Mouse (Mus musculus) intestine, embryonic 16.5 days (tissue): ENCODE results near the gene Tex22. TPM values are rescaled to one million over a fixed set of nuclear protein-coding genes. Genes with fewer than 3 reads are reported as not detected.

Source experiments
- ATAC-seq: fragments of 200-750 bp; cut with Nextera tagmentation; 2 replicates; pipeline ENCODE4 v1.8.0; 2017; ENCODE audit warnings: moderate TSS enrichment, moderate library complexity
- H3K27ac ChIP-seq: fragments of 300-500 bp; sonication (generic); 2 replicates; pipeline ENCODE4 v1.5.1; 2014; ENCODE audit warnings: mild to moderate bottlenecking, low read length
- H3K27me3 ChIP-seq: fragments of 300-500 bp; sonication (generic); replicated peaks from 2 replicates; pipeline ENCODE4 v1.6.1; 2014; ENCODE audit warnings: low read length, control low read depth, mixed read lengths; ENCODE audit not compliant: control insufficient read depth, insufficient read depth
- H3K36me3 ChIP-seq: fragments of 300-500 bp; sonication (generic); 2 replicates; pipeline ENCODE4 v1.6.1; 2014; ENCODE audit warnings: low read length, control low read depth; ENCODE audit not compliant: control insufficient read depth, insufficient read depth
- H3K4me1 ChIP-seq: fragments of 300-500 bp; sonication (generic); 2 replicates; pipeline ENCODE4 v1.6.1; 2014; ENCODE audit warnings: low read length, control low read depth, mixed read lengths; ENCODE audit not compliant: control insufficient read depth, insufficient read depth
- H3K4me2 ChIP-seq: fragments of 300-500 bp; sonication (generic); 2 replicates; pipeline ENCODE4 v1.6.1; 2014; ENCODE audit warnings: low read depth, low read length, control low read depth
- H3K4me3 ChIP-seq: fragments of 300-500 bp; sonication (generic); 2 replicates; pipeline ENCODE4 v1.5.1; 2014; ENCODE audit warnings: mild to moderate bottlenecking, low read length
- H3K9ac ChIP-seq: fragments of 300-500 bp; sonication (generic); 2 replicates; pipeline ENCODE4 v1.6.1; 2014; ENCODE audit warnings: low read depth, low read length
- H3K9me3 ChIP-seq: fragments of 300-500 bp; sonication (generic); 2 replicates; pipeline ENCODE4 v1.6.1; 2016; ENCODE audit warnings: low read length, control low read depth; ENCODE audit not compliant: control insufficient read depth
- WGBS: fragments of 180-500 bp; shearing (Covaris S2); extraction: QIAGEN DNeasy Blood & Tissue Kit; methylation state at CpG from one replicate; pipeline ENCODE4 v1.1.7; 2014; 5-methylcytosine and 5-hydroxymethylcytosine counted together
- polyA plus RNA-seq: library from polyadenylated mRNA; unstranded; fragments of >200 nt; fragmentation: Nextera tagmentation; extraction: Ambion mirVana; gene quantifications from 2 replicates; pipeline ENCODE4 v1.2.1, GENCODE M21; 2015

Gene Tex22
- polyA plus RNA-seq, 1 experiment from 2014 or later = not detected

DNA sequence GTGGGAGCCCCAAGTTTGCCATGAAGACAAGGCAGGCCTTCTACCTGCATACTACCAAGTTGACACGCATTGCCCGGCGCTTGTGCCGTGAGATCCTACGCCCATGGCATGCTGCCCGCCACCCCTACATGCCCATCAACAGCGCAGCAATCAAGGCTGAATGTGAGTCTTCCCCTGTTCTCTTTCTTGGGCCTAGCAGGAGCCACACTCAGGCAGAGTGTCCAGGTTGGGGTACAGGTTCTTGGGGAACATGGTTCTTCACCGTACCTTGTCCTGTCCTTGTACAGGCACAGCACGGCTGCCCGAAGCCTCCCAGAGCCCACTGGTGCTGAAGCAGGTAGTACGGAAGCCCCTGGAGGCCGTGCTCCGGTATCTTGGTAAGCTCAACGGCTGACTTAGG lies 57.3 kb downstream of the Tex22 start:
- Histone ChIP-seq H3K36me3 (peaks cover 62% of the 10 kb centered on the region), H3K27me3 (no peaks in the 10 kb centered on the region), H3K4me2 (no peak overlapping the region), H3K4me1 (peaks cover 15% of the 10 kb centered on the region), H3K9me3 (no peaks in the 10 kb centered on the region), H3K27ac (no peak overlapping the region), H3K9ac (no peak overlapping the region), H3K4me3 (no peak overlapping the region)
- no peak for ATAC-seq
- WGBS = 96% methylated on average over 14 of the region's 14 CpGs

DNA sequence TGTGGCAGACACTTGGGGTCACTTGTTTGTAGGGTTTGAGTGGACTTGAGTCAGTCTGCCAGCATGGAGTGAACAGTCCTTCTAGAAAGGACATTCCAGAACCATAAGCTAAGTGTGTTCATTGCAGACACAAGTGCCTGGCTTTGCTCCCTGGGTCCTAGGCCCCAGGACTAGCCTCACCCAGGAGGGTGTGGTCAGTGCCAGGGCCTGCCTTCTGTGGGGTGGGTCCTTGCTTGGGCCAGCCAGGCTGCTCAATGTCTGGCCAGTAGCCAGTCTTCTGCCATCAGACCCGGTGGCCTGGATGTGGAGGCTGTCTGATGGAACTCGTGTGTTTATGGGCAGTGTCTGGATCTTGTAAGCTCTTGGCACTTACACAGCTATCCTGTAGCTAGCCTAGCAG lies 58.3 kb downstream of the Tex22 start:
- H3K4me2 ChIP-seq = no peak overlapping the region
- H3K36me3 ChIP-seq = peaks cover 60% of the 10 kb centered on the region
- no peak overlapping the region for H3K9ac ChIP-seq
- H3K27me3 ChIP-seq = no peaks in the 10 kb centered on the region
- peaks cover 15% of the 10 kb centered on the region for H3K4me1 ChIP-seq
- H3K27ac ChIP-seq = 0 out of 2 replicates have a peak overlapping the region, but pooled peaks have one; percentile 11
- H3K9me3 ChIP-seq = no peaks in the 10 kb centered on the region
- H3K4me3 ChIP-seq = no peak overlapping the region
- peak; percentile 79 for ATAC-seq
- 48% methylated on average over 2 of the region's 2 CpGs for WGBS

DNA sequence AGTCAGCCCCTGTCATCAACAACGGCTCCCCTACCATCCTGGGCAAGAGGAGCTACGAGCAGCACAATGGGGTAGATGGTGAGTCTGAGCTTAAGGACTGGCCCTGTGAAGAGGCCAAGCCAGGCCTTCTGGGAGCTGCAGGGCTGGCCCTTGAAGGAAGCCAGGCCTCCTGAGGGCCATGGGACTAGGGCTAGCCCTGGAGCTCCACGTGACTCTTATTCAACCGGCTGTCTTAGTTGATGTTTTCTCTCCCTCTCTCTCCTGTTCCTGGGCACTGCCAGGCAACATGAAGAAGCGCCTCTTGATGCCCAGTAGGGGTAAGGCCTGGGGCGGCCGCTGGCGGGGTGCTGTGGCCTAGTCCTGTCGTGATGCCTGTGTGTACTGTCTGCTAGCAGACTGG lies 59.0 kb downstream of the Tex22 start:
- 86% methylated on average over 9 of the region's 9 CpGs for WGBS
- no peak for ATAC-seq
- no peaks in the 10 kb centered on the region for H3K27me3 ChIP-seq
- peaks cover 60% of the 10 kb centered on the region for H3K36me3 ChIP-seq
- no peaks in the 10 kb centered on the region for H3K9me3 ChIP-seq
- no peak overlapping the region for H3K27ac ChIP-seq
- H3K4me1 ChIP-seq = peaks cover 15% of the 10 kb centered on the region
- H3K9ac ChIP-seq = no peak overlapping the region
- no peak overlapping the region for H3K4me3 ChIP-seq
- no peak overlapping the region for H3K4me2 ChIP-seq

DNA sequence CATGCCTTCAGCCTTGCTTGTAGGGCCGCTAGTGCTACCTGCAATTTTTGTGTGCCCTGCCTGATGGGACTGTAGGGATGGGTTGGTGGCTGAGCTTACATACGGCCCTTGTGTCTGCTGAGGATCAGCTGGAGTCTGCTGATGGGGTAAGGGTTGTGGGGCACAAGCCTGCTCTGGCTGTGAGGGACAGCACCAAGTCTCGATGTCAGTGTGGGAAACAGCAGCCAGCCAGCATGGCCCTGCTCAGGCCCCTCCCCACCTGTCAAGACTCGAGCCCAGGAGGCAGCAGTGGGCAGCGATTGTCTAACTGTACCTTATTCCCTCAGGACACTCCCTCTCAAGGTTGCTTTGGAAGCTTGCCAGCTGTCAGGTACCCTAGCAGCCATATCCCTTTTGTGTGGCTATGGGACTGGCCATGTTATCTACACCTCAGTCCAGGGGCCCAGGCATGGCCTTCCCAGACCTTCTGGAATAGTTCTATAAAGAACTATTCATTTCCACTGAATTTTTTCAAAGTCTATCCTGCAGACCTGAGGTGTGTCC lies 59.6 kb downstream of the Tex22 start:
- H3K4me1 ChIP-seq = peaks cover 20% of the 10 kb centered on the region
- no peaks in the 10 kb centered on the region for H3K9me3 ChIP-seq
- H3K36me3 ChIP-seq = peaks cover 60% of the 10 kb centered on the region
- no peaks in the 10 kb centered on the region for H3K27me3 ChIP-seq
- no peak overlapping the region for H3K9ac ChIP-seq
- no peak overlapping the region for H3K4me2 ChIP-seq
- H3K27ac ChIP-seq = no peak overlapping the region
- ATAC-seq = peak; percentile 17
- WGBS = 71% methylated on average over 5 of the region's 5 CpGs
- H3K4me3 ChIP-seq = no peak overlapping the region

DNA sequence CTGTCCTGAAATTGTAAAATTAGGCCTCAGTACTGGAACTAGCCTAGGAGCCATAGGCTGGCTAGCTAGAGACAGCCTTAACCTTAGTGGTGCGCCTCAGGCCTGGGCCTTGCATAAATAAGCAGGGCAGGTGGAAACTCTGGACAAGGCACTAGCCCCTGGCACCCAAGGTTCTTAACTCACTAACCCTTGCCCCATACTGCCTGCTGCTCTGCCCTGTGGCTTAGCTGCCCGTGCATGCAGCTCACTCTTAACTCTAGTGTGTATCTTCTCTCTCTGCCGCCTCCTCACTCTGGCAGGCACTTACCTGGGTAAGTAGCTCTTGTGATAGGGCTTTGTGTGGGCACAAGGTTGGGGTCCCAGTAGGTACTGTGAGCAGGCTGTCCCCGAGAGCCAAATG lies 60.2 kb downstream of the Tex22 start:
- Histone ChIP-seq H3K9ac (no peak overlapping the region), H3K4me3 (no peak overlapping the region), H3K9me3 (no peaks in the 10 kb centered on the region), H3K4me1 (peaks cover 26% of the 10 kb centered on the region), H3K27me3 (no peaks in the 10 kb centered on the region), H3K36me3 (peaks cover 60% of the 10 kb centered on the region), H3K27ac (no peak overlapping the region), H3K4me2 (no peak overlapping the region)
- no peak for ATAC-seq
- WGBS = 91% methylated on average over 4 of the region's 4 CpGs

DNA sequence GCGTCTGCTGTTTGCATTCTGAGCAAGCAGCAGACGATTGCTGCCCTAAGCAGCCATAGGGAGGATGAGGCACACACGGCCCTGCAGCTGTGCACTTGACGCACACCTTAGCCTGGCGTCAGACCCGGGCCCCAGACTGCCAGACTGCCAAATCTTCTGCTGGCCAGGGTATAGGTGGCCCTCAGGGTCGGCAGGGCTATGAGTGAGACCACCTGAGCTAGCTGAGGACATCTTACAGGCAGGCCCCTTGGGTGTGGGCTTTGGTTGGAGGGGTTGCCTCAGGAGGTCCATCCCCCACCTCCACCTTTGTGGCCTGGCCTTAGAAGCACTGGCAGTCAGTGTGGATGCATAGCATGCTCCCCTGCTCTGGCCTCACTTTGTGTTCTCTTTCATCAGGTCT lies 61.1 kb downstream of the Tex22 start:
- peaks cover 32% of the 10 kb centered on the region for H3K4me1 ChIP-seq
- H3K9me3 ChIP-seq = no peaks in the 10 kb centered on the region
- H3K4me2 ChIP-seq = no peak overlapping the region
- H3K9ac ChIP-seq = no peak overlapping the region
- H3K36me3 ChIP-seq = peaks cover 55% of the 10 kb centered on the region
- no peak overlapping the region for H3K4me3 ChIP-seq
- WGBS = 90% methylated on average over 7 of the region's 7 CpGs
- H3K27me3 ChIP-seq = no peaks in the 10 kb centered on the region; the same call in 1 of the 2 replicates
- no peak overlapping the region for H3K27ac ChIP-seq
- no peak for ATAC-seq

DNA sequence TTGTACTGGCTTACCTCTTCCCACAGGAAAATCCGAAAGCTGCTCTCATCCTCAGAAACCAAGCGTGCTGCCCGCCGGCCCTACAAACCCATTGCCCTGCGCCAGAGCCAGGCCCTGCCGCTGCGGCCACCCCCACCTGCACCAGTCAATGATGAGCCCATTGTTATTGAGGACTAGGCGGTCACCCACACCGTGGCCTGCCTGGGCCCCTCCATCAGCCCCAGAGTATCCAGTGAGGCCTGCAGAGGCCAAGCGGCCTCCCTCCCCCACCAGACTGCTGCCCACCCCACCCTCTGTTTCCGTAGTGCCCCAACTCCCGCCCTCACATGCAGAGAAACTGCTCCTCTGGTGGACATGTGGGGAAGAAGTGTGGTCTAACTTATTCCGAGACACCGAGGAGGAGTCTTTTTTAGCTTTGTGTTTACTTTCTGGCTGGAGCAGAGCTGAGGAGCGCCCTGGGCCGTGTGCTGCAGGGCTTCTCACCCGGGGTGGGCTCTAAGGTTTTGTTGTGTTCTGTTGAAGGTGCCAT lies 62.3 kb downstream of the Tex22 start:
- H3K27me3 ChIP-seq = peaks cover 10% of the 10 kb centered on the region; the same call in 1 of the 2 replicates
- H3K27ac ChIP-seq = no peak overlapping the region
- WGBS = 72% methylated on average over 17 of the region's 17 CpGs
- peaks cover 43% of the 10 kb centered on the region for H3K4me1 ChIP-seq
- peaks cover 45% of the 10 kb centered on the region for H3K36me3 ChIP-seq
- no peak overlapping the region for H3K9ac ChIP-seq
- H3K9me3 ChIP-seq = no peaks in the 10 kb centered on the region
- H3K4me2 ChIP-seq = no peak overlapping the region
- no peak overlapping the region for H3K4me3 ChIP-seq
- no peak for ATAC-seq

DNA sequence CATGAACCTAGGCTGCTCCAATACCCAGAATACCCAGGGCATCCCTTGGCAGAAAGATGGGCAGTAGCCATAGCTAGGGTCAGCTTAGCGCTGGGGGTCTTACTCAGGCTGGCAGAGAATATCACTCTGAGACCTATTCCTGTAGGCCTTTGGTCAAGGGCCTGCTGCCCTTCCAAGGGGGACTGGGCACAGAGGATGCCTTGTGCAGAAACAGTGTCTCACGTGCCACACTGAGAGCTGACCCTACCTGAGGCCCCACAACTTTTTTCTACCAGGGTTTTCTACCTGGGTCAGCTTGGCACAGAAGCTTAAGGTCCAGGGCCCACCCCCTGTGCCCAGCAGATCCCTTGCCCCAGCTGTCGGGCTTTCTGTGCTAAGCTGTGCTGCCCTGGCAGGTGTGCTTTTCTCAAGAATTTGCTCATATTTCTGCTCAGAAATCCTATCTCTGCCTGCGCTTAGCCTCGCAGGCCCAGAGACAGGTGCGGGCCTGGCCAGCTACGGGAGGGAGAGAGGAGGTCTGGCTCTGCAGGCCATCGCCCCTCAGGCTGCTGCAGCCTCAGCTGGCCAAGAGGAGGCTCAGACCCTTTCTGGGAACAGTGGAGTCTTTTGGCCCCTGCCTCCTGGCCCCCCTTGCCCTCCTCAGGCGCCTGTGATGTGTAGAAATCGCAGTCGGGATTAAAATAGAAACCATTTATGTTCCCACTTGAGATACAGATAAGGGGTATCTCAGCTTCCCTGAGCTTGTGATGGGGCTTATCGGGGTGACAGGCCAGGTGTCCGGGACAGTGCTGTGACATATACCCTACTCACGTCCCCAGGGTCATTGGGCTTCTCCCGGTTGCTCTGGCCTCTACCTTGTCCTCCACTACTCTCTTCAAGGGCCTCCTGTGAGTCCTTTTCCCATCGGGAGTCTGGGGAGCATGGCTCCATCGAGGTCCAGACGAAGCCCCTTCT lies 63.2 kb downstream of the Tex22 start:
- Histone ChIP-seq H3K27me3 (peaks cover 18% of the 10 kb centered on the region), H3K9me3 (no peaks in the 10 kb centered on the region), H3K27ac (no peak overlapping the region), H3K4me3 (no peak overlapping the region), H3K36me3 (peaks cover 41% of the 10 kb centered on the region), H3K9ac (no peak overlapping the region), H3K4me2 (no peak overlapping the region), H3K4me1 (peaks cover 48% of the 10 kb centered on the region)
- 87% methylated on average over 18 of the region's 18 CpGs for WGBS
- no peak for ATAC-seq

DNA sequence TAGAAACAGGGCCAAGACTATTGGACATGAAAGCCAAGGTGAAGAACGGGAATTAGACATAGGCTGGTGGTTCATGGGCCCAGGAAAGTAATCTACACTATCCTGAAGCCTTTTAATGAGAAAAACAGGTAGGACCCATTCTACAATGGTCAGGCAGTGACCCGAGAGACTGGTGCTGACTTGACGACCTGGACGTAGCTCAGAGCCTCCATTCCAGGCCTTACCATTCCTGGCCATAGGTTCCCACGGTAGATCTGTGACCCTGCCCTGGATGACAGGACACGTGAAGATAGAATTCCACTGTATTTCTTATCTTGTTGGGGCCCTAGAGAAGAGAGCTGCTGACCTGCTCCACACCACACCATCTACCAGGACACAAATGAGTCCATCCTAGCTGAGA lies 64.0 kb downstream of the Tex22 start:
- ATAC-seq = no peak
- Histone ChIP-seq H3K27me3 (peaks cover 21% of the 10 kb centered on the region), H3K4me1 (peaks cover 49% of the 10 kb centered on the region)

More for the DNA sequence above, 64.0 kb downstream of the Tex22 start:
- Histone ChIP-seq H3K9me3 (no peaks in the 10 kb centered on the region), H3K27ac (no peak overlapping the region), H3K4me2 (no peak overlapping the region), H3K4me3 (no peak overlapping the region), H3K36me3 (peaks cover 36% of the 10 kb centered on the region), H3K9ac (no peak overlapping the region)
- 74% methylated on average over 6 of the region's 6 CpGs for WGBS
